Mouse (Mus musculus) cortical plate, adult 2 months (tissue): ENCODE data around the gene Abhd17a.

Source experiments
- CTCF ChIP-seq: fragments of 200-500 bp; IDR thresholded peaks from 2 replicates; pipeline ENCODE4 v1.5.1; 2011; ENCODE audit warnings: mild to moderate bottlenecking, control low read depth, low read length; ENCODE audit not compliant: insufficient read depth; ENCODE audit errors: extremely low read depth
- POLR2A ChIP-seq: fragments of 200-500 bp; IDR thresholded peaks from 2 replicates; pipeline ENCODE4 v1.6.1; 2011; ENCODE audit warnings: mild to moderate bottlenecking, low read length, control low read depth; ENCODE audit not compliant: insufficient read depth; ENCODE audit errors: extremely low read depth

GRCm38 (mm10) chr10:80572477-80572876 is 17.7 kb downstream of the Abhd17a start:
- TF ChIP-seq CTCF: no peak
- no peak for TF ChIP-seq POLR2A
